Mouse (Mus musculus): ENCODE results near the gene Cfap36.

DNA sequence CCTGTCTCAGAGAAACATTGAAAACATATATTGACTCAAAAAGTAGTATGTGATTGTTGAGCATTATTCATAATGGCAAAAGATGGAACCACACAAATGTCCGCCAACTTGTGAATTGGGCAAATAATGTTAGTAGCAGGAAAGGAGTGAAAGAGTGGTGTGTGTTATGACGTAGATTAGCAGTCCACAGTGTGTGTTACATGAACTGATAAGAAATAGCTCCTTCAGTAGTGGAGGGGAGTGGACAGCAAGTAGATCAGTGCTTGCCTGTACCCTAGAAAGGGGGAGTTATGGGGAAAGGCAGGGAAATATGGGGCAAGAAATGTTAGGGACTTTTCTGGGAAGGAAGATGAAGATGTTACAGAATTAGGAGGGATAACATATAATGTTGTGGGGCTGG, 31.0 kb downstream of the Cfap36 start:
- TF ChIP-seq POLR2A (IDR thresholded peaks at IDR 0.05; ENCODE audit: extremely low read depth, insufficient read depth, low read length) (no peak), CTCF (IDR thresholded peaks at IDR 0.05; ENCODE audit: low read depth, low read length) (no peak)

Data from liver, adult 2 months (tissue).